Mouse (Mus musculus): ENCODE data around the gene Tbc1d9b. TPM values are rescaled to one million over a fixed set of nuclear protein-coding genes. Genes with fewer than 3 reads are reported as not detected.
"Not testable (repeated sequence)": the region's sequence is repeated elsewhere in the genome, so short reads cannot be mapped to it uniquely, and the experiment has no call there.

The Tbc1d9b gene
- polyA plus RNA-seq, 1 experiment from 2014 or later = 20.7 TPM

DNA sequence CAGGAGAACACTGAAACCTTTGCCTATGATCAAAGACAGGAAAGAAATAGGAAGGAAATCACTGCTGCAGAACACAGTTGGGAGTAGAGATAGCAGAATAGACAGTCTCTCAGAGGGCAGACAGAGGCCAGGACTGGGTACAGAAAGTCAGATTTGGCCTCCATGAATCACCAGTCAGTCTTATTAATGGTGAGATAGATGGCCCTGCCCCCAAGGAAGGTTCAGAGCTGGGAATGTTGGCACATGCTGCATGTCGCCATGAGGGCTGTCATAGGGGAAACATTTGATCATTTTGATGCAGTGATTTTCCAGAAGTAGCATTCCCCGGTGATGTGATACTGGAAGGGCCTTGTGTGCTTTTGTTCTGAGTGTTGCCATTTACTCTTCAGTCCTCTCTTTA is 31.5 kb upstream of the Tbc1d9b start:
- no peak overlapping the region for H3K9ac ChIP-seq (ENCODE audit: low read depth, low read length)
- 55% methylated on average over 2 of the region's 2 CpGs for WGBS (ENCODE audit: insufficient replicate concordance)
- ATAC-seq (replicated peaks; ENCODE audit: insufficient number of reproducible peaks, low FRiP score, low TSS enrichment) = no peak
- no peaks in the 10 kb centered on the region for H3K36me3 ChIP-seq (ENCODE audit: control insufficient read depth, insufficient read depth, low read length)
- H3K4me1 ChIP-seq (ENCODE audit: control insufficient read depth, insufficient read depth, low read length) = peaks cover 12% of the 10 kb centered on the region
- H3K9me3 ChIP-seq (replicated peaks; ENCODE audit: control insufficient read depth, low read length) = no peaks in the 10 kb centered on the region
- no peak overlapping the region for H3K4me2 ChIP-seq
- H3K27me3 ChIP-seq (ENCODE audit: control insufficient read depth, insufficient read depth, low read length) = no peaks in the 10 kb centered on the region
- no peak overlapping the region for H3K27ac ChIP-seq (ENCODE audit: low read depth, low read length)
- H3K4me3 ChIP-seq (ENCODE audit: low read depth, low read length) = no peak overlapping the region

- H3K36me3 ChIP-seq (ENCODE audit: control insufficient read depth, insufficient read depth, low read length) = no peaks in the 10 kb centered on the region
- H3K4me1 ChIP-seq (ENCODE audit: control insufficient read depth, insufficient read depth, low read length) = peaks cover 12% of the 10 kb centered on the region
- no peak overlapping the region for H3K9ac ChIP-seq (ENCODE audit: low read depth, low read length)
- H3K4me3 ChIP-seq (ENCODE audit: low read depth, low read length) = no peak overlapping the region
- H3K27me3 ChIP-seq (ENCODE audit: control insufficient read depth, insufficient read depth, low read length) = no peaks in the 10 kb centered on the region
- H3K4me2 ChIP-seq = no peak overlapping the region
- no peak overlapping the region for H3K27ac ChIP-seq (ENCODE audit: low read depth, low read length)
- no peaks in the 10 kb centered on the region for H3K9me3 ChIP-seq (replicated peaks; ENCODE audit: control insufficient read depth, low read length)
- ATAC-seq (replicated peaks; ENCODE audit: insufficient number of reproducible peaks, low FRiP score, low TSS enrichment) = no peak
- 79% methylated on average over 2 of the region's 2 CpGs for WGBS (ENCODE audit: insufficient replicate concordance)
Measured at GRCm38 (mm10) chr11:50100548-50101307, 30.5 kb upstream of the Tbc1d9b start.

GRCm38 (mm10) chr11:50101962-50102361 is 29.2 kb upstream of the Tbc1d9b start:
- H3K36me3 ChIP-seq (ENCODE audit: control insufficient read depth, insufficient read depth, low read length); H3K9me3 ChIP-seq (replicated peaks; ENCODE audit: control insufficient read depth, low read length); H3K27me3 ChIP-seq (ENCODE audit: control insufficient read depth, insufficient read depth, low read length); ATAC-seq (replicated peaks; ENCODE audit: insufficient number of reproducible peaks, low FRiP score, low TSS enrichment); H3K4me2 ChIP-seq; H3K9ac ChIP-seq (ENCODE audit: low read depth, low read length); H3K4me3 ChIP-seq (ENCODE audit: low read depth, low read length); H3K27ac ChIP-seq (ENCODE audit: low read depth, low read length): not testable (repeated sequence)
- H3K4me1 ChIP-seq (ENCODE audit: control insufficient read depth, insufficient read depth, low read length) = peaks cover 16% of the 10 kb centered on the region
- WGBS (ENCODE audit: insufficient replicate concordance) = 84% methylated on average over 4 of the region's 4 CpGs

GRCm38 (mm10) chr11:50104016-50104415 is 27.2 kb upstream of the Tbc1d9b start:
- Histone ChIP-seq H3K27ac (ENCODE audit: low read depth, low read length) (no peak overlapping the region), H3K27me3 (ENCODE audit: control insufficient read depth, insufficient read depth, low read length) (no peaks in the 10 kb centered on the region), H3K4me3 (ENCODE audit: low read depth, low read length) (no peak overlapping the region), H3K36me3 (ENCODE audit: control insufficient read depth, insufficient read depth, low read length) (no peaks in the 10 kb centered on the region), H3K4me1 (ENCODE audit: control insufficient read depth, insufficient read depth, low read length) (peaks cover 19% of the 10 kb centered on the region), H3K9me3 (replicated peaks; ENCODE audit: control insufficient read depth, low read length) (no peaks in the 10 kb centered on the region), H3K9ac (ENCODE audit: low read depth, low read length) (no peak overlapping the region), H3K4me2 (no peak overlapping the region)
- no peak for ATAC-seq (replicated peaks; ENCODE audit: insufficient number of reproducible peaks, low FRiP score, low TSS enrichment)
- WGBS (ENCODE audit: insufficient replicate concordance) = 51% methylated on average over 6 of the region's 6 CpGs

DNA sequence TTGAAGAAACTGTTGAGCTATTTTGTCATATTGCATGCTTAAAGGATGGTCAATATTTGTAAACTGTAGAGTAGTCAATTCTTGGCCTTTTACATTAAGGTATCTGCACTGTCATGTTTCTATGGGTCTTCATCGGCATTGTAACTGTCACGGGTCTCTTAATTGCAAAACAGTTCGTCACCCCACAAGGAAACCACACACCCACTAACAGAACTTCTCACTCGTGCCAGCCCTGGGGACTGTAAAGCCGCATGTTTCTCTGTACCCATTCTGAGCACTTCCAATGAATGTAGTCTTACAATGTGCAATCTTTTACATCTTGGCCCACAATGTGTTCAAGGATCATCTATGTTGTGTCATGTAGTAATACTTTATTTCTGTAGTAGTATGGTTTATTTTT is 26.0 kb upstream of the Tbc1d9b start:
- ATAC-seq (replicated peaks; ENCODE audit: insufficient number of reproducible peaks, low FRiP score, low TSS enrichment) = no peak
- H3K4me2 ChIP-seq = no peak overlapping the region
- no peaks in the 10 kb centered on the region for H3K36me3 ChIP-seq (ENCODE audit: control insufficient read depth, insufficient read depth, low read length)
- WGBS (ENCODE audit: insufficient replicate concordance) = 83% methylated on average over 5 of the region's 5 CpGs
- H3K27me3 ChIP-seq (ENCODE audit: control insufficient read depth, insufficient read depth, low read length) = no peaks in the 10 kb centered on the region
- H3K4me1 ChIP-seq (ENCODE audit: control insufficient read depth, insufficient read depth, low read length) = peaks cover 14% of the 10 kb centered on the region; the same call in 1 of the 2 replicates
- H3K9me3 ChIP-seq (replicated peaks; ENCODE audit: control insufficient read depth, low read length) = no peaks in the 10 kb centered on the region
- H3K4me3 ChIP-seq (ENCODE audit: low read depth, low read length) = no peak overlapping the region
- no peak overlapping the region for H3K9ac ChIP-seq (ENCODE audit: low read depth, low read length)
- no peak overlapping the region for H3K27ac ChIP-seq (ENCODE audit: low read depth, low read length)

DNA sequence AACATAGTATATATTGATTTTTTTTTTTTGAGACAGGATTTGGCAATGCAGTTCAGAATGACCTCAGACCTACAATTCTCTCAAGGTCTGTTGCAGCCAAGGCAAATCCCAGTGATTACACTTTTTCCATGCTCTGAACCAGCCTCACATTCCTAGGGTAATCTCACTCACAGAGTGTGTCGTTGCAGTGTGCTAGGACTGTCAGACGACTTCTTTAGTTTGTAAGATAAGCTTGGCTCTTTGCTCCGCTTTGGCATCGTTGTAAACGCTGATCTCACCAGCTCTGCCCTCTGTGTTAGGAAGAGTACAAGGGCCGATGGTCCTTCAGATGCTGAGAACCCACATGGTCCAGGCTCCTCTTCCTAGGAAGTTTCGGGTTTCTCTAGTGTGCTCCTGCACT is 25.2 kb upstream of the Tbc1d9b start:
- H3K4me1 ChIP-seq (ENCODE audit: control insufficient read depth, insufficient read depth, low read length) = peaks cover 14% of the 10 kb centered on the region; the same call in 1 of the 2 replicates
- no peaks in the 10 kb centered on the region for H3K36me3 ChIP-seq (ENCODE audit: control insufficient read depth, insufficient read depth, low read length)
- no peak overlapping the region for H3K4me2 ChIP-seq
- H3K9ac ChIP-seq (ENCODE audit: low read depth, low read length) = no peak overlapping the region
- ATAC-seq (replicated peaks; ENCODE audit: insufficient number of reproducible peaks, low FRiP score, low TSS enrichment) = no peak
- H3K9me3 ChIP-seq (replicated peaks; ENCODE audit: control insufficient read depth, low read length) = no peaks in the 10 kb centered on the region
- H3K4me3 ChIP-seq (ENCODE audit: low read depth, low read length) = no peak overlapping the region
- H3K27ac ChIP-seq (ENCODE audit: low read depth, low read length) = no peak overlapping the region
- no peaks in the 10 kb centered on the region for H3K27me3 ChIP-seq (ENCODE audit: control insufficient read depth, insufficient read depth, low read length)
- 34% methylated on average over 7 of the region's 7 CpGs for WGBS (ENCODE audit: insufficient replicate concordance)

DNA sequence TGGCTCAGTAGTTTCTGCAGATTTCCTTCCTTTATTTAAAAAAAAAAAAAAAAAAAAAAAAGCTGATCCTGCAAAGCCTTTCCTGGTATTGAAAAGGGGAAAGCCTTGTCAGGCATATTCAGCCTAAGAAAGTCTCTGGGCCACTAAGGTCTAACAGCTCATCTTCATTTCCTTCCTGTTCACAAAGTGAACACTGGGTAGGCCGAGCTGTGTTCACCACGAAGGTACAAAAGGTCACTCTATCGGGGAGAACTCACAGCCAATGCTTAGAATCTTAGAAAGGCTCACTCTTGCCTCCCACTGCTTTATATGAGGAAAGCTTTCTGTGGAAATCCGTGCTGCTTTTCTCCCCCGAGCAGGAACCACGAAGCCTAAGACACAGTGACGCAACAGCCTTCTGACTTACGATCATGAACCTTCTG is 22.4 kb upstream of the Tbc1d9b start:
- no peaks in the 10 kb centered on the region for H3K9me3 ChIP-seq (replicated peaks; ENCODE audit: control insufficient read depth, low read length)
- ATAC-seq (replicated peaks; ENCODE audit: insufficient number of reproducible peaks, low FRiP score, low TSS enrichment) = no peak
- H3K4me2 ChIP-seq = no peak overlapping the region
- H3K27ac ChIP-seq (ENCODE audit: low read depth, low read length) = no peak overlapping the region
- H3K4me3 ChIP-seq (ENCODE audit: low read depth, low read length) = no peak overlapping the region
- peaks cover 11% of the 10 kb centered on the region; the same call in 1 of the 2 replicates for H3K4me1 ChIP-seq (ENCODE audit: control insufficient read depth, insufficient read depth, low read length)
- 70% methylated on average over 8 of the region's 8 CpGs for WGBS (ENCODE audit: insufficient replicate concordance)
- H3K27me3 ChIP-seq (ENCODE audit: control insufficient read depth, insufficient read depth, low read length) = no peaks in the 10 kb centered on the region
- H3K9ac ChIP-seq (ENCODE audit: low read depth, low read length) = no peak overlapping the region
- H3K36me3 ChIP-seq (ENCODE audit: control insufficient read depth, insufficient read depth, low read length) = no peaks in the 10 kb centered on the region

GRCm38 (mm10) chr11:50114329-50114728 is 16.9 kb upstream of the Tbc1d9b start:
- Histone ChIP-seq H3K36me3 (ENCODE audit: control insufficient read depth, insufficient read depth, low read length) (no peaks in the 10 kb centered on the region), H3K9me3 (replicated peaks; ENCODE audit: control insufficient read depth, low read length) (no peaks in the 10 kb centered on the region), H3K4me3 (ENCODE audit: low read depth, low read length) (no peak overlapping the region), H3K27me3 (ENCODE audit: control insufficient read depth, insufficient read depth, low read length) (no peaks in the 10 kb centered on the region), H3K9ac (ENCODE audit: low read depth, low read length) (no peak overlapping the region), H3K4me1 (ENCODE audit: control insufficient read depth, insufficient read depth, low read length) (no peaks in the 10 kb centered on the region), H3K27ac (ENCODE audit: low read depth, low read length) (no peak overlapping the region), H3K4me2 (no peak overlapping the region)
- no peak for ATAC-seq (replicated peaks; ENCODE audit: insufficient number of reproducible peaks, low FRiP score, low TSS enrichment)
- 16% methylated on average over 5 of the region's 5 CpGs for WGBS (ENCODE audit: insufficient replicate concordance)

DNA sequence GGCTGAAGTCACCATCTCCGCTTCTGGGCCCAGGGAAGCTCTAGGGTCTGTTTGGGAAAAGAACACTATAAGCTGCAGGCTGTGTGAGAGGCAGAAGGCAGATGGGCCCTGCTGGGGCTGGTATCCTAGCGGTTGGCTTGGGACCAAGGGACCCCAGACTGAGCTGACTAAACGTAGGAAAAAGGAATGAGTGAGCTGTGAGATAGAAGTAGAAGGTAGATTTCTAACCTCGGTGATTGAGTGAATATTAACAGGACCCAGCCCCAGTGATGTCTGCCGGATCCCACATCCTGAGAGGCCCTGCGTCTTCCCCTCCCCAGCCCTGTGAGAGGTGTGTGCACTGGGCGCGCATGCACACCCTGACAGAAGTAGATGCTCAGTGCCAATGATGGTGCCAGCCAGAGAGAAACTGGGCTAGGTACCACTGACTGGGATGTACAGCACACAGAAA is 8.5 kb upstream of the Tbc1d9b start:
- Histone ChIP-seq H3K27ac (ENCODE audit: low read depth, low read length) (no peak overlapping the region), H3K4me3 (ENCODE audit: low read depth, low read length) (no peak overlapping the region), H3K9me3 (replicated peaks; ENCODE audit: control insufficient read depth, low read length) (no peaks in the 10 kb centered on the region), H3K9ac (ENCODE audit: low read depth, low read length) (no peak overlapping the region), H3K4me1 (ENCODE audit: control insufficient read depth, insufficient read depth, low read length) (no peaks in the 10 kb centered on the region), H3K27me3 (ENCODE audit: control insufficient read depth, insufficient read depth, low read length) (no peaks in the 10 kb centered on the region), H3K36me3 (ENCODE audit: control insufficient read depth, insufficient read depth, low read length) (no peaks in the 10 kb centered on the region), H3K4me2 (no peak overlapping the region)
- WGBS (ENCODE audit: insufficient replicate concordance) = 85% methylated on average over 8 of the region's 8 CpGs
- ATAC-seq (replicated peaks; ENCODE audit: insufficient number of reproducible peaks, low FRiP score, low TSS enrichment) = no peak
